Mouse (Mus musculus) lung, postnatal 4 days (tissue): Measurements from ENCODE around the gene Zwilch.
"Not testable (repeated sequence)": the region's sequence is repeated elsewhere in the genome, so short reads cannot be mapped to it uniquely, and the experiment has no call there.

Experiments
- DNase-seq, 2 experiments: peaks; one replicate each; pipeline ENCODE4 v3.0.0; 2021

The Zwilch gene

DNA sequence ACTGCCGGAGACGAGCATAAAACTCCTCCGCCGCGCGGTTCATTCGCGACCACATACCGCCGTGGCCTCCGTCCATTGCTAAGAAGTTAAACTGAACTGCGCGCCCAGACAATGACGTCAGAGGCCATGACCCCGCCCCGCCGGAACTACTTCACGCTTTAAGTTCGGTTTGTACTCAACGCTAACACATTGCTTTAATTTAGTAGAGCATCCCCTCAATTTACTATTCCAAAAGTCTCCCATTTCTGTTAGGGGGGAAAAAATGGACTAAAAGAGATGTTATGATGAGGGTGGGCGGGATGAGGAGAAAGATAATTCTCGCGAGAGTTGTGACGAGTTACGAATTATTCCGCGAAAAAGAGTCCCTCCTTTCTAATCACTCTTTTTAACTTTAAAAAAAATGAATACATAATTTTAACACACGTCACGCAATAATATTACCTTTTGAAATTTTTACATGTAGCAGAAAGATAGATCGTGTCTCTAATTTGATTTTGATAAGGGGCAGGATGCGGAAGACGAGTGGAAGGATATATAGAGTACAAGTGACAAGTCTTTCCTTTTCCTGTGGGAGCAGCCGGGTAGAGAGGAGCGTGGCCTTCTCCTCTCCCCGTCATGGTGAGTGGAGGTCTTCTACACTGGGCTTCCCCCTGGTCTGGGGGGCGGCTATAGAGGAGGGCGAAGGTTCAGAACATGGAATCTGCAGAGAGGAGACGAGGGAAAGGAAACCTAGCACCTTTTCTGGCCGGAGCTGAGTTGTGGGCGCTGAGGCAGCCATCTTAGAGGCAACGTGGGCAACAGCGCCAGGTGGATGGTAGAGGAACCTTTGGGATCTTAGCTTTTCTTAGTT, at the start of gene Zwilch, which contains the start of gene Rpl4:
Zwilch (minus strand) TSS at position 289 of the 850 bp plus-strand sequence.
Rpl4 (plus strand) TSS at position 560 of the 850 bp plus-strand sequence.
- peak; percentile 82 to 85 for DNase-seq

DNA sequence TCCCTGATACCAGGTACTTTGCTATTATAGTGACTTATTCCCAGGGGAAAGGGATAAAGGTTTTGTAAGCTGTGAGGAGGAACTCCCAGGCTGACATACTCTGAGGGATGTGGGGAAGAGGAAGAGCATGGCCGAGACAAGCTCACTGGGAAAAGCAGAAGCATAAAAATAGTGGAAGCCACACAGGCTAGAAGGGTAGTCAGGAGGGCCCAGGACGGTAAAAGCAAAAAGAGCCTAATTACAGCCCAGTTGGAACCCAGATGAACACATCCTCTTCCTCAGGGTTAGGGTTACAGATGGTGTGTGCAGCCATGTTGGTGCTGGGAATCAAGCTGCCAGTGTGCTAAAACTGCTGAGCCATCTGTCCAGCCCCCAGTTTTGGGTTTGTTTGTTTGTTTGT, 49.2 kb upstream of the Zwilch start:
- DNase-seq = no peak

DNA sequence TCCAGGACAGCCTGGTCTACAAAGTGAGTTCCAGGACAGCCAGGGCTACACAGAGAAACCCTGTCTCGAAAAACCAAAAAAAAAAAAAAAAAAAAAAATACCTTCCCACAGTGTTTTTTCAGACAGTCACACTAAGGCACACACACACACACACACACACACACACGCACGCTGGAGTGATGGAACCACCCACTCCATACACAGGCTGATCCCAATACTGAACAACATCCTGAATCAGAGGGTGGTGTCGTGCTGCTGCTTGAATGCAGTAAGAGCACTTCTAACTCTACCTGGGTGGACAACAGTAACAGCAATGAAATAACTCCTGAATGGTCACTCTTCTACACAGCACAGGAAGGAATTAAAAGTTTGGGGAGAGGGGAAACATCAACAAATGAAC, 48.6 kb upstream of the Zwilch start:
- DNase-seq = no peak

DNA sequence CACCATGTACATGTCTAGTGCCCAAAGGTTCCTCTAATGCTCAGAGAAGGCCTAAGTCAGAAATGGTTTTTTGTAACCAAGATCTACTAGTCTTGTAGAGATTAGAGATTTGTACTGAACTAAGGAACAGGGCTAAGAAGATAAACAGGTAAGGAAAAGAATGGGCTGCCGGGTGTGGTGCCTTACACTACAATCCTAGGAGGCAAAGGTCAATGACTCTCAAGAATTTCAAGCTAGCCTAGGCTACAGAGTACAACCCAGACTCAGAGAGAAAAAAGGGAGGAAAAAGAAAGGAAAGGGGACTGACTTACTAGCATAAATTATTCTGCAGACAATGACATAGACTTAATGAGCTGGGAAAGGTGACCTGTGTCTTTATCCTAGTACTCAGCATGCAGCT, 47.7 kb upstream of the Zwilch start:
- DNase-seq = no peak

DNA sequence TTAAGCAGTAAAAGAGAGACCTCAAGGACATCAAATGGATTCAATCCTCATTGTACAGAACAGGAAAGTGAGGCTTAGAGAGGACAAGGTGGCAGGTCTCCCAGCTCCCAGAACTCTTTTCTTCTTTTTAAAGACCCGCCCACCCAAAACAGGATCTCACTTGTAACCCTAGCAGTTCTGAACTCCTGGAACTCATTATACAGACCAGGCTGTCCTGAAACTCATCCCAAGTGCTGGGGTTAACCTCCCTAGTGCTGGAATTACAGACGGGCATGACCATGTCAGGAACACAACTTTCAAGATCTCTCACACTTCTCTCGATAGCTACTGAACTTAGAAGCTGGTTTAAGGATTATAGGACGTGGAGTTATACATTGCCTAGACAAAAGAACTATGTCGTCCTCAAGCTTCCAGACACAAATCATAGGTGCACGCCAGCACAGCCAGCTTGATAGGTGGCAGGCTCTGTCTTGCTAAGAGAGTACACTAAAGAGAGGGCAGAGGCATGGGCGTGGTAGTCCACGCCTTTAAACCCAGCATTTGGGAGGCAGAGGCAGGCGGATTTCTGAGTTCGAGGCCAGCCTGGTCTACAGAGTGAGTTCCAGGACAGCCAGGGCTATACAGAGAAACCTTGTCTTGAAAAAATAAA, 47.0 kb upstream of the Zwilch start:
- no peak for DNase-seq

DNA sequence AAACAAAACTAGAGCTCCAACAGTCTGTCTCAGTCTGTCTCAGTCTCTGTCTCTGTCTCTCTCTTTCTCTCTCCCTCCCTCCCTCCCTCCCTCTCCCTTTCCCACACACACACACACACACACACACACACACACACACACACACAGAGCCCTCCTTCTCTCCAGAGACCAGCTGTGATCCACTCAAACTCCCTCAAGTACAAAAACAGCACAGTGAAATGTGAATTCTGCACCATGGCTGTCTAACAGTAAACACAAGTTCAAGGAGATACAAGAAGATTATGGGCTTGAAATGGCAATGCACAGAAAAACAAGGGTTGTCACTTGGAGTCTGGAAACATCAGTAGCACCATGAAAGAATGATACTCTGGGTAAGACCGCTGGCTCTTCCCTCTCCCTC, 46.4 kb upstream of the Zwilch start:
- no peak for DNase-seq

DNA sequence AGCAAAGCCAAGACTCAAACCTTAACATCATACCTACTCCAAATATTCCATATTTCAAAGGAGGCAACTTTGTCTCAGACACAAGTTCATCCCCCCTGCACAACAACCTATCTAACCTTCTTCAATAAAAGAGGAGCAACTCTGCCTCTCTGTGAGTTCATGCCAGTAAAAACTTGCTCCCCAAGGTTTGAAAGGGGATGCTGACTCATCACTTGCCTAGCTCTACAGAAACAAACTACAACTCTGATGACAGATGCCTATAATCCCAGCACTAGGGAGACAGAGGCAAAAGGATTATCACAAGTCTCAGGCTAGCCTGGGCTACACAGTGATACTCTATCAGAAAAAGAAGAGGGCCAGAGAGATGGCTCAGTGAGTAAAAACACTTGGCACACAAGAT, 45.0 kb upstream of the Zwilch start:
- DNase-seq = no peak

DNA sequence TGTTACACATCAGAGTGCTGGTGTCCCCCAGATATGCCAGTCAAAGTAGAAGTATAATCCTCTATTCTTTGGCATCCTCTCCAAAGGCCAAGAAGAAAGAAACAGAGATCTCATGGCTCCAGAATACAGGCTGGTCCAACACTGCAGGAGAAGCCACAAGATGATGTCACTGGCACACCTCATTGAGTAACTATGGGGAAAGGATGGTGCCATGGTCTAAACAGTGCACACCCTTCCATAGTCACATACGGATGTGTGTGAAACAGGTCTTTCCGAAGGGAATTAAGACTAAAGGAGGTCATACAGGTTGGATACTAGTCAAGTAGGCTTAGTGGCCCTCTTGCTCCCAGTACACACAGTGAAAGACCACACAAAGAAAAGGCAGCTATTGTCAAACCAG, 43.7 kb upstream of the Zwilch start:
- no peak for DNase-seq

DNA sequence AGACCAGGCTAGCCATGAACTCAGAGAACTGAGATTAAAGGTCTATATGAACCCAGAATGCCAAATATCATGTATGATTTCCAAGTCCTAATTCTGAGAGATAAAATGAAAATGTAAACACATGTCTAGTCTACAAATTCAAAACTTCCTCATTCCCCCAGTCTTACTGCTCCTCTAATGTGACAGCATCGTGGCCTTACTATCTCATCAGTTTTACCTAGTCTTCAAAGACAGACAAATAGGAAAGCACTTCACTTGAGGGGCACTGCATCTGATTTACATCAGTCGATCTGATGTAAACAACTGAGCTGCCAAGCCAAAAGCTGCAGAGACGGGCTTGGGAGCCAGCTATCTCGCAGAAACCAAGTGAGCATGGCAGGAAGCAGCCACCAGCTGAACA, 43.2 kb upstream of the Zwilch start:
- DNase-seq = no peak

DNA sequence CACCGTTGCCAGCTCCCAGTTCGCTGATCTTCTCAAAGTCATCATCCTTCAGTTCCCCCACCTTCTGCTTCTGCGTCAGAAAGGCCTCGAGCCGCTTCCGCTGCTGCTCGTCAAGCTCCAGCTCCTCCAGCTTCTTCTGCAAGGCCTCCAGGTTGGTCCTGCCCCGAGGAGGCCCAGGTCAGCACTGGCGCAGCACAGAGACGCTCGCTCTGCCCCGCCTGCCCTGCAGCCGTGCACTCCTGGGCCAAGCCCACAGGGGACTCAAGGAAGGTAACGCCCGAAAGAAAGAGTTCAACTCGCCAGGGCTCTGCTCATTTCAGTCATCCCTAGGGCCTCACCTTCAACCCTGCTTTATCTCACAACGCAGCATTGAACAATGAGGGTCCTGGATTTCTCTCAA, 41.5 kb upstream of the Zwilch start:
- no peak for DNase-seq

DNA sequence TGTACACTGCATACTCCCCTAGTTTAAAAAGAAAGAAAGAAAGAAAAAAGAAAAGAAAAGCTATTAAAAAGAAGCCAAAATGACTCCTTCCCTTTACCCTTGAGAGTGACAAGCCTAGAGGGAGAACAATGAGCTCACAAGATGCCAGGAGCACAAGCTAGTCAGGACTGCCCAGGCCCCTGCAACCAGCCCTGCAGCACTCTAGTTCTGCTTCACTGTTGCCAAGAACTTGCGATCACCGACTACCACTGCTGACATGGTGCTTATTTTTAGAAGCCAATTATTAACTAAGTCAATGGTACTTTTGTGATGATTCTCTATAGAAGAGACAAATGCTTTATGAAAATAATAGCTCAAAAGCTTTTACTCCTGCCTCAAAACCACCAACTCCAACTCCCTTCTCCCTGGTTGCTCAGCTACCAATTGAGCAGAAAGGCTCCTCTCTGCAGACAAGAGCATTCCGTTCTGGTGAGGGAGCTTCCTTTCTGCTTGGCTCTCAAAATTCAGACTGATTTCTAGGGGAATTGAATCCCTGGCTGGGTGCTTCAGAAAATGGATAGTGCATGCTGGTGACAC, 34.7 kb upstream of the Zwilch start:
- DNase-seq = no peak

DNA sequence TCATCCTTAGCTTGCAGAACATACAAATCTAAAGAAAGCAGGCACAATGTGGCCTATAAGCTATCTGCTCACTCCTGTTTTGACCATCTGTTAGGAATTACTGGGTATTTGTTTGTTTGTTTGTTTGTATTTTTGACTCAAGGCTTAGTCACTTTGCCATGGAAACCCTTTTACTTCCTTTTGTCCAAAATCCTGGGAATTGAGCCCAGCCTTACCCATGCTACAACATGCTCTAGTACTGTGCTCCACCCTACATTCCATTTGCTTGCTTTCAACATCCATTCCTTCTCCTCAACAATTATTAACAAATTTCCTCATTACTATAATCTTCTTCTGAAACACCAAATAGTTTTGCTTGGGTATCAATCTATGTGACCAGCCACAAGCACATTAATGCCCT, 30.0 kb upstream of the Zwilch start:
- no peak for DNase-seq

DNA sequence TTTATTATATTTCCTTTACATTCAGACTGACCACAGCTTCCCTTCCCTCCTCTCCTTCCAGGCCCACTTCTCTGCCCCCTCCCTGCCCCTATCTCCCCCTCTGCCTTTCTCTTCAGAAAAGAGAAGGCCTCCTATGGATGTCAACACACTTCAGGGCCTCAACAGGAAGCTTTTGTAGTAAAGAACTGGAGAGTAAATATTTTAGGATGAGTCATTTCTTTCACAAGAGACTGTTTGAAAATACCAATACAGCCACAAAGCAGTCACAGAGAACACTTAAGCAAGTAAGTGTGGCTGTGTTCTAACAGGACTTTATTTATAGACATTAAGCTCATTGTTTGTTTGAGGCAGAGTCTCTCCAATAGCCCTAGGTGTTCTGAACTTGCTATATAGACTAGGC, 29.4 kb upstream of the Zwilch start:
- DNase-seq = no peak

DNA sequence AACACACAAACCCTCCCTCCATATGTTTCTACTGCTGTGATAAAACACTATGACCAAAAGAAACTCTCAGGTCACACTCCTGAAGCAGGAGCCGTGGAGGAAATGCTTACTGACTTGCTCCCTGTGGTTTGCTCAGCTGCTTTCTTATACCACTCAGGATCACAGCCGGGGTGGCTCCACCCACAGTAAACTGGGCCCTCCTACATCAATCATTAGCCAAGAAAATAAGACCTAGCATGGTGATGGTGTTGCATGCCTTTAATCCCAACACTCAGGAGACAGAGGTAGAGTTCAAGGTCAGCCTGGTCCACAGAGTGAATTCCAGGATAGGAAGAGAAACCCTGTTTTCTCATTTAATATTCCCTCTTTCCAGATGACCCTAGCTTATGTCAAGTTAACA, 27.0 kb upstream of the Zwilch start:
- no peak for DNase-seq

DNA sequence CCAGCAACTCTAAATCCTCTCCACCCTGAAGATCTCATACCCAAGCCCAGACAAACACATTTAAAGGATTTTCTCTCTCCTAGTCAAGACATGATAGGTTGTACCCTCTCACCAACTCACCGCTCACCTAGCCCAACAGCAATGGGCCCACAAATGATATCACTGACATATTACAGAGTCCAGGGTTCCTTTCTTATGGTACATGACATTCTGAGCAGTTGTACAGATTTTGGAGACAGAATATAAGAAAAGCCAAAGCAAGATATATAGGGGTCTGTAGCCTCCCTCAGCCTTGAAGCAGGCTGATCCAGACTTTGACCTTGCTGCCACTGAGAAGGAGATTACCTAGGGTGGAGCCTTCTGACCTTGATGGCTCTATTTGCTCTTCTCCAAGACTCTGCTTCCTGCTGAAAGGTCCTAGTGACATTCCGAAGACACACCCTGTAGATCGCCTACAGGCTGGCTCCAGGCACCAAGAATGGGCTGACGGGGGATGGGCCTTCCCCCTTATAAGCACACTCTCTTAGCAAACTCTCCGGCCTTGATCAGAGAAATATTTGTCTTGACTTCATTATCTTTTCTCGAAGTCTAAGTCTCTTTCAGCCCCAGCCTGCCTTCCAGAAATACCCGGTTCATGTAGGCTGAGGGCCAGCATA, 26.0 kb upstream of the Zwilch start:
- DNase-seq = not testable (repeated sequence)

DNA sequence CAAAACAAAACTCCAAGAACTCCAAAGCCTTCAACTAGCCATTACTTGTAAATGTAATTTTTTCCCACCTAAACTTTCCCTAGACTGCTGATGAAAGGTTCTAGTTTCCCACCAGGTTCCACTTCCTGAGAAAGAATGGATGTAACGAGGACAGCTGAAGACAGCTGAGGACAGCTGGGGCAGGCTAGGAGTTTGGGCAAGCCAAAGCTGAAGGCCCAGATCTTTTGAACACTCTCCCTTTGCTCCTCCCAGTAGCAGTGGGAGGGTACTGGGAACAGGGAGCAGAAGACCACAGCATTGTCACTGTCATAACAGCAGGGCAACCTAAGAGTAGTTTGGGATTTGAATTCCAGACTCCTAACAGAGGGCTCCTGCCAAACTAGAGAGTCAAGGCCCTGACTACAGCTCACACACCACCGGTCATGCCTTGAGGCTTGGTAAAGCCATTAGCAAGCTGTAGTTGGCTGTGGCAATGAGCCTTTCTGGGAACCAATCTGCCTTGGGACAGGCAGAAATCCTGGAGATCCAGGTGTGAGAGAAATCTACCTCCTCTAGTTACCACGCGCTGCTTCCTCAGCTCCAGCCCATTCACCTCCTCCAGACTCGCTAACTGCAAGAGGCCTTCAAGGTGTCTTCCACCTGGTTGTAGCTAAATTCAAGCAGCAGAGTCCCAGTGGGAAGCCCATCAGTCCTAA, 25.3 kb upstream of the Zwilch start:
- DNase-seq = no peak

DNA sequence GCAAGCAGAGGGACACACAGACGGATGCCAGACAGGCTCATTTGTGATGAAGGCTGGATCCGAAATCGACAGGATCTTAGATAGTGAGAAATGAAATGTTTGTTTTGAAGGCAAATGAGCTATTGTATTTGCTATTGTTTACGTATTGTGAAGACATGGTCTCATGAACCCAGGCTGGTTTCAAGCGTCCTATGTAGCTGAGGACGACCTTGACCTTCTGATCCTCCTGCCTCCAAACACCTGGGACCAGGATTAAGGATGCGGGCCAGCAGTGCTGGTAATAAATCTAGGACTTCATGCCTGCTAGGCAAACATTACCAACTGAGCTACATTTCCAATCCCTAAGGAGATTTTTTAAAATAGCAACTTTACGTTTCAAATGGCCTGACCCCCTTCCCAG, 24.6 kb upstream of the Zwilch start:
- no peak for DNase-seq

DNA sequence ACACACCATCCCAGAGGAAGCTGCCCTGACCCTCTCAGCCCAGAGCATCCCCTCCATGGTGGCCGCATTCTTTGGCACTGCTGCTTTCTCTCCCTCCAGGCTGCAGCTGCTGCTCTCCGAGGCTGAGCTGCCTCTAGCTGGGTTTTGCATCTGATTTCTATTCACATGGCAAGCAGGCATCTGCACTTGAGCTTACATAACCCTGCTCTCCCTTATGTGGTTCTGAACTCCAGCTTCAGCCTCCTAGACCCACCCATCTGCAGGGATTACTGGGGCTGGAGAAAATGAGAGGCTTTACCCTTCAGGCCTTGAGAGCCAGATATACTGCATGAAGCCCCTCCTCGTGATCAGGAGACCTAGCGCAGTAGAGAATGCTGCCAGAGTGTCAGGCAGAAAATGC, 22.6 kb upstream of the Zwilch start:
- DNase-seq = no peak

DNA sequence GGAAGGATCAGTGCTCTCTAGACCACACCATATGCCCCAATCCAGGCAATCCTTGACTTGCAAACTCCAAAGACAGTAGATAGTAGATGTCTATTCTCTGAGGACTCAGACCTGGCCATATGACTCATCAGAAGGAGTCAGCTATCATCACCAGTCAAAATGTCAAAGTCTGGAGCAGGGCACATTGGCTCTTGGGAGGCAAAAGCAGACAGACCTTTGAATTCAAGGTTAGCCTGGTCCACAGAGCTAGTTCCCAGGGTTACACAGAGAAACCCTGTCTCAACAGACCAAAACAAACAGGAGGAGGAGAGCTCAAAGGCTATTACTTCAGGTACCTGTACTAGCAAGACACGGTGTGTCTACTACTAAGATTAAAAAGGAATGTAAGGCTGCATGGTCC, 21.0 kb upstream of the Zwilch start:
- DNase-seq = no peak

DNA sequence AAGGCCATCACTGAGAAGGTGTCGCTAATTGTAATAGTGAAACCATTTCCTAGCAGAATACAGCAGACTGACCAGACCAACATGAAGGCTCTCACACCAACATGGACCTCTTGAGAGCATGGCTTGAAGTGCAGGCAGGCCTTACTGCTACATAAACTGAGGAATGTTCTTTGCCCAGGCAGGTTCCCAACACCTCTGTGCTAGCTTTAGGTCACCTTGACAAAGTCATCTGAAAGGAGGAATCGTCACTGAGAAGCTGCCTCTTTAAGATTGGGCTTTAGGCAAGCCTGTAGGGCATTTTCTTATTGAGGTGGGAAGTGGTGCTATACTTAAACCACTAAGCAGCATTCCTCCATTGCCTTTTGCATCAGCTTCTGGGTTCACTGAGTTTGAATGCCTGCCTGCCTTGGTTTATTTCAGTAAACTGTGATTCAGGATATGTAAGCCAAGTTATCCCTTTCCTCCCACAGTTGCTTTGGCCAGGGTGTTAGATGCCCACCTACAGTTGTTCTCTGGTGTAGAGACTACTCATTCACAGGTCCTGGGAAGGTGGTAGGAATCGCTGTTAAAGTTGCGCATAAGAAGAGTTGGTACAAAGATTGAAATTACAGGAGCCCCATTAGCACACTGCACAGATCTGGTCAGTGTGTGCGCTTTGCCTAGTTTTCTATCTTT, 11.4 kb upstream of the Zwilch start:
- DNase-seq = no peak

DNA sequence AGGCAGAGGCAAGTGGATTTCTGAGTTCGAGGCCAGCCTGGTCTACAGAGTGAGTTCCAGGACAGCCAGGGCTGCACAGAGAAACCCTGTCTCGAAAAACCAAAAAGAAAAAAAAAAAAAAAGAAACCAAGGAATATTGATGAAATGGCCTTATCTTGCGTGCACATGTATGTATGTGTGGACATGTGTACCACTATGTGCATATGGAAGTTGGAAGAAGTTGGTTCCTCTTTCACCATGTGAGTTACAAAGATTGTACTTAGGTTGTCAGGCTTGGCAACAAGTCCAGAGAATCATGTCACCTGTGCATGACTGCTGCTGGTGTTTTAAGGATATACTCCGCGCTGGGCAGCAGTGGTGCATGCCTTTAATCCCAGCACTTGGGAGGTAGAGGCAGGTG, 10.4 kb upstream of the Zwilch start:
- DNase-seq = not testable (repeated sequence)

DNA sequence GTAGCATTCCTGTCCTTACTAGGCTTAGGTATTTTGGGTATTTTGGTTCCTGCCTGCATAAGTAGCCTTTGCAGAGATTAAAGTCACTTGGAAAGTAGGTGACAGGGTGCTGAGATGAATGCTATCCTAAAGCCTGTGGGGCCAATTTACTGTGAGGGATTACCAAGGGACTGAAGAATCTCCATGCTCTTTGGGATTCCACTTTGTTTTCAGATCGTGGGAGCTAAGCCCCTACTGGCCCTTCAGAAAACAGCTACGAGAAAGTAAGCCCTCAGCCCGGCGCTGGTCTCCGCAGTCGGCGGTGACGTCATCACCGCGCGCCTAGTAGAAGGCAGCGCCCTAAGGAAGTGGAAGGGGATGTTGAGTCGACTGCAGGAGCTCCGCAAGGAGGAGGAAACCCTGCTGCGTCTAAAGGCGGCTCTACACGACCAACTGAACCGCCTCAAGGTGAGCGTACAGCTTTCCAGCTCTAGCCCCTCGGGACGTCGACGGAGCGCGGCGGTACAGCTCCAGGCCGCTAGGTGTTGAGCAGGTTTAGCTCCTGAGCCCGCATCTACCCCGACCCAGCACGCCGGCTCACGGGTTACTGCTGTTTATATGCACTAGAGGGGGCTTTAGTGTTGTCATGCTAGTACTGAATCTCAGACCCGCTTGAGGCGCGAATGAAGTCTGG, 6.2 kb upstream of the Zwilch start, which contains the start of gene Snapc5:
Snapc5 (plus strand) TSS at position 301 of the 673 bp plus-strand sequence.
- DNase-seq = peak; percentile 93 to 96
